12 mouse cellular contexts compared by ENCODE assay signal in the genomic region with DNA sequence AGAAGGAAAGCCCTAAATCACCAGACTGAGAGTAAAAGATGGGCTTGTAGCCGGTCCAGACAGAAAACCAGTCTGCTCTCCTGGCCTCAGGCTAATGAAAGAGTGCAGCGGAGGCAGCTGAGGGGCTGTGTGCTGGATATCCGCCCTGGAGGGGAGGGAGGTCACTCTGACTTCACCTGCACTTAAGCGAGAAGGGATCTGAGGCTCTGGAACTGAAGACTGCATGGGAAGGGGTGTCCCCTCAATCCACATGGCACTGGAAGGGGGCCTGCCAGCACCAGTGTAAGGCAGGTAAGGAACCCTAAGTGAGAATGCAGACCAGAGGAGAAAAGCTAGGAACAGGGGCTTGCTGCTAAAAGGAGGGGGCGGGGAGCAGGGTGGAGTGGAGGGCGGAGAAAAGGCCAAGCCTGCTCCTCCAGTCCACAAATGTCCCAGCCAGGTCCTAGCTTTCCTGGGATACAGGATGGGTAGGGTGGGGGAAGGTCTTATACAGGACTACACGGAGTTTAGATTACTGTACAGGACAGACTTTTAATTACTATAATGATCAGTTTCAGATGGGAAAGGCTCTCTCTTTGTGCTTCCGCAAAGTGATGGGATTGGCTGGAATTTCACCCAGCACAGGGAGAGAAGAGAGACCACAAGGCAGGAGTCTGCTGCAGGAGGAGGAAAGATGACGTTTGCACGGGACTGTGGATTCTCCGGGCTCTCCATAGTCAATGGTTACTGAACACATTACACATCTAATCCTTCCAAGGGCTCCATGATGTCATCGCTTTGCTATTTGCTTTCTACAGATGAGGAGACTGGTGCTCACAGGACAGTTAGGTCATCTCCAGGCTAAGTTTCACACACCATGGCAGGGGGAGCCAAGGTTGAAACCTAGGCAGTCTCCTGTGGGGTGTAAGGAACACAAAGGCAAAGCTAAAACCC.
DNase-seq lines count a peak whose midpoint lies in the region; ATAC-seq and TF ChIP-seq lines count a peak whose summit lies in the region.
"Had no signal": no experiment of that assay in that cellular context is flagged by ENCODE, and none has a peak within 500 bp of the region (broad histone marks: within the 10 kb centered on the region; RNA-seq: fewer than 3 reads in every experiment).

No protein-coding gene starts in this region.

- H3K36me3 ChIP-seq in heart, embryonic 13.5 days, result peaks cover 4% of the 10 kb centered on the region; the same call in 1 of the 2 replicates
- no peaks in the 10 kb centered on the region for H3K36me3 ChIP-seq in E14TG2a.4 (ENCODE audit: insufficient read depth, low read length)
- no peaks in the 10 kb centered on the region for H3K36me3 ChIP-seq in limb, embryonic 13.5 days

- peak overlapping the region; percentile 44 for H3K27ac ChIP-seq in heart, embryonic 13.5 days (replicated peaks)
- H3K27ac ChIP-seq in embryonic fibroblast, embryonic 13.5 days (ENCODE audit: insufficient read depth, low read length), result peak overlapping the region; percentile 51
- H3K27ac ChIP-seq in limb, embryonic 13.5 days, result peak overlapping the region; percentile 7; the same call in 1 of the 2 replicates

- no peak for ATAC-seq in heart, embryonic 13.5 days (ENCODE audit: extremely low read depth, insufficient number of reproducible peaks, low FRiP score, low TSS enrichment)
- ATAC-seq in limb, embryonic 13.5 days (ENCODE audit: low FRiP score, low read depth), result peak; percentile 71

- TF ChIP-seq CTCF in E14TG2a.4 (conservative IDR thresholded peaks at IDR 0.05; ENCODE audit: low read length), result no peak
- no peak for TF ChIP-seq CTCF in embryonic fibroblast, embryonic 13.5 days (IDR thresholded peaks at IDR 0.05; ENCODE audit: borderline replicate concordance, insufficient read depth, low read length)

- H3K4me3 ChIP-seq in heart, embryonic 13.5 days, result no peak overlapping the region
- H3K4me3 ChIP-seq in E14TG2a.4 (replicated peaks; ENCODE audit: low read length), result peak overlapping the region; percentile 49
- no peak overlapping the region for H3K4me3 ChIP-seq in embryonic fibroblast, embryonic 13.5 days (ENCODE audit: insufficient read depth, low read length)
- no peak overlapping the region for H3K4me3 ChIP-seq in limb, embryonic 13.5 days

- no peak for TF ChIP-seq POLR2A in embryonic fibroblast, embryonic 13.5 days (IDR thresholded peaks at IDR 0.05; ENCODE audit: low read depth, low read length)

- peaks cover 38% of the 10 kb centered on the region for H3K4me1 ChIP-seq in heart, embryonic 13.5 days
- peaks cover 11% of the 10 kb centered on the region for H3K4me1 ChIP-seq in E14TG2a.4 (replicated peaks; ENCODE audit: low read depth, low read length)
- peaks cover 21% of the 10 kb centered on the region for H3K4me1 ChIP-seq in embryonic fibroblast, embryonic 13.5 days (ENCODE audit: control insufficient read depth, insufficient read depth, low read length)
- H3K4me1 ChIP-seq in limb, embryonic 13.5 days, result peaks cover 35% of the 10 kb centered on the region

- no peak overlapping the region for H3K9ac ChIP-seq in heart, embryonic 13.5 days
- H3K9ac ChIP-seq in limb, embryonic 13.5 days, result no peak overlapping the region

- no peaks in the 10 kb centered on the region for H3K9me3 ChIP-seq in heart, embryonic 13.5 days
- no peaks in the 10 kb centered on the region for H3K9me3 ChIP-seq in E14TG2a.4 (ENCODE audit: low read length)
- H3K9me3 ChIP-seq in limb, embryonic 13.5 days, result no peaks in the 10 kb centered on the region

- H3K27me3 ChIP-seq in heart, embryonic 13.5 days (replicated peaks), result no peaks in the 10 kb centered on the region
- H3K27me3 ChIP-seq in E14TG2a.4 (ENCODE audit: insufficient read depth, low read length), result no peaks in the 10 kb centered on the region
- H3K27me3 ChIP-seq in limb, embryonic 13.5 days, result no peaks in the 10 kb centered on the region

- WGBS in heart, embryonic 13.5 days, result 44% methylated on average over 12 of the region's 12 CpGs
- WGBS in limb, embryonic 13.5 days, result 37% methylated on average over 12 of the region's 12 CpGs

- H3K4me2 ChIP-seq in heart, embryonic 13.5 days, result no peak overlapping the region
- no peak overlapping the region for H3K4me2 ChIP-seq in limb, embryonic 13.5 days (replicated peaks)

- DNase-seq in heart, adult 9 months (ENCODE audit: low spot score in 2 of 2), result no peak
- DNase-seq in layer of hippocampus, postnatal 36 days, result no peak
- no peak for DNase-seq in left cerebral cortex, adult 8-10 months (ENCODE audit: low spot score in 2 of 2)
- DNase-seq in layer of hippocampus, adult 9-10 months (ENCODE audit: low spot score), result no peak
- DNase-seq: adrenal gland, postnatal 36 days; kidney, adult 18-20 months; right cerebral cortex, adult 18-20 months; thymus, postnatal 25 days had no signal
